Mouse (Mus musculus): ENCODE data around the gene Trim45.
A peak's percentile ranks its signal among the peaks of the same experiment; 100 is the strongest.

The Trim45 gene

DNA sequence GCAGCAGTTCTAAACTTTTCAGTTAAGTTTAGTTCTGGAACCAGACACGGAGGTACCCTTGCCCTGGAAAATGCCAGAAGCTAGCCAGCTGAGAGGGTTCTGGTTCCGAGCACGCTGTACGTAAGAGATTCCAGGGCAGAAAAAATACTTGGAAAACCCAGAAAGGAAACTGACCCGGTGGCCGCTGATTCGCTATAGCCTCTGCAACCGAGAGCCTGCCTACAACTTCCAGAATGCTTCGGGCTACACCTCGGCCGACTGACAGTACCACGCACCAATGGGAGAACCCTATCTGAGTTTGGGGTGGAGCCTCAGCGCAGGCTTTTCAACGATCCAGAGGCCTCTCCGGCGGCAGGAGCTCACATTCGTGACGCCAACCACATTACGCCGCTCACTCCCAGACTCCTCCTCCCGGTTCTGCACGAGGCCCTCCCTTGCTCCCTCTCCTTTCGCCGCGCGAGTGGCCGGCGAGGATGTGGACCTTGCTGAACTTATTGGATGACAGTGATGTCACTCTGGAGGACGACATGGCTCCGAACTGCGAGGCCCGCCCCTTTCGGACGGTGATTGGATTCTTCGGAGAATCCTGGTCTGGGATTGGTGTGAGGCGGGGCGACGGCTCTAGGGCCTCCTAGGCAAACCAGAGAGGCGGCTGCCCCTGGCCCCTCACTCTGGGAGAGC, at the start of gene Trim45:
Trim45 (plus strand) TSS at position 378 of the 681 bp plus-strand sequence.
- peak; percentile 99 to 100 for DNase-seq (ENCODE audit: low spot score in 2 of 2)

DNA sequence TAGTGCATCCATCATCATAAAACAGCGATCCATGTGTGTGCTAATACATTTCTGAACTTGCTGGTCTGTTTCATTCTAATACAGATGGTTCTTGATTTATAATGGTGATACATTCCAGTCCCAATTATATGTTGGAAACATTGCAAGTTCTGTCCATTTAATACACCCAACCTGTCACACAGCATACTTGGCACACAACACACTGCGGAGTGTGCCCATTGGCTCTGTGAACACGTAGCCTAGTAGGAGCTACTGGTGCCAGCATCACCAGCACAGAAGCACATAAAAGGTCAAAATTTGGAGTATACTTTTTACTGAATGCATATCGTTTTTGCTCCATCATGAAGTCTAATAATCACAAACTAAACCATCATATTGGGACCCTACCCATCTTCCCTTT, 44.9 kb upstream of the Trim45 start:
- DNase-seq (ENCODE audit: low spot score in 2 of 2), result no peak

- no peak for DNase-seq (ENCODE audit: low spot score in 2 of 2)
Measured at GRCm38 (mm10) chr3:100881403-100881802, 40.6 kb upstream of the Trim45 start.

DNA sequence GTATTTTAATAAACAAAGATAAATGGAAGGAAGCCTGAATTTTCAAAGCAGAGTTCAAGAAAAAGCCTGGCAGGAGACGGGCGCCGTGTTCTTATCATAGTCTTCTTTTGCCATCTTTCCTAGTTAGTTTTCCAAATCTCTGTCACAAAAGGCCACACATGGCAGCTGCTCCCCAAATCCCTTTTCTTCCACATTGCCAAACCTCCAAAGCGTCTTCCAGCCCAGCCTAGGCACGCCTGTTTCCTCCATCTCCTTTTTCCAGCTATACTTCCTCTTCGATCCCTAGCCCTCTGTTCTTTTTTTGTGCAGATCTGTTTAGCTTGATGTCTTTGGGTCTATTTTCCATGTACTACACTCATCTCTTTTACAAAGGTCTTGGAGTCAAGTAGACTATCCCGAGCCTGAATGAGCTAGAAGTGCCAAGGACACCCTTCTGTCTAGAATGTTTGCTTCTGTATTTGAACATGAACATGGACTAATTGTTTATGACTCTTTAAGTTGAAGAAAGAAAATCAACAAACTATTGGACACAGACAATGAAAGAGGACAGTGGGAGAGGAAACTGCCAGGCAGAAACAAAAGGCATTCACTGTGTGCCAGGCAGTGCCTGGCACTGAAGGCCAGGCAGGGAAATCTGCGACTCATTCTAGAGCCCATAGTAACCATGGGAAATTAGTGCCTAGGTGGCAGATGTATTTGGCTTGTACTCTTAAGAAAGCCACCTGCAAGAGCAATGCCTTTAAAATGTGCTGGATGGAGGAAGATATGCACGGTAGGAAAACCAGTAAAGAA, 40.0 kb upstream of the Trim45 start:
- no peak for DNase-seq (ENCODE audit: low spot score in 2 of 2)

GRCm38 (mm10) chr3:100889234-100889633, 32.8 kb upstream of the Trim45 start:
- DNase-seq (ENCODE audit: low spot score in 2 of 2), result no peak

DNA sequence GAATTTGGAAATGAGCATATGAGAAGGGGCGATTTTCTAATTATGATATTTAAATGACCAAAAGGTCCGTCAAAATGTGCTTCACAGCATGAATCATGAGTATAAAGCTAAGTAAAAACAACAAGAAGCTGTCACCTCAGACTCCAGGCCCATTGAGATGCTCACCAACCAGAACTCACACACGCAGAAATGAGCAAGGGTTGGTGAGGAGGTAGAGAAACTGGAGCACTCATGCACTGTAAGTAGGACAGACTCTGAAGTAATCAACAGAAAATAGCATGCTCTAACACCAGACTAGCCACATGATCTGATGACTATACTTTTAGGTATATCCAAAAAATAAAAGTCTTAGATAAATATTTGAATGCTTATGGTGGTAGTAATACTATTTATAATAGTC, 31.6 kb upstream of the Trim45 start:
- DNase-seq (ENCODE audit: low spot score in 2 of 2), result no peak

DNA sequence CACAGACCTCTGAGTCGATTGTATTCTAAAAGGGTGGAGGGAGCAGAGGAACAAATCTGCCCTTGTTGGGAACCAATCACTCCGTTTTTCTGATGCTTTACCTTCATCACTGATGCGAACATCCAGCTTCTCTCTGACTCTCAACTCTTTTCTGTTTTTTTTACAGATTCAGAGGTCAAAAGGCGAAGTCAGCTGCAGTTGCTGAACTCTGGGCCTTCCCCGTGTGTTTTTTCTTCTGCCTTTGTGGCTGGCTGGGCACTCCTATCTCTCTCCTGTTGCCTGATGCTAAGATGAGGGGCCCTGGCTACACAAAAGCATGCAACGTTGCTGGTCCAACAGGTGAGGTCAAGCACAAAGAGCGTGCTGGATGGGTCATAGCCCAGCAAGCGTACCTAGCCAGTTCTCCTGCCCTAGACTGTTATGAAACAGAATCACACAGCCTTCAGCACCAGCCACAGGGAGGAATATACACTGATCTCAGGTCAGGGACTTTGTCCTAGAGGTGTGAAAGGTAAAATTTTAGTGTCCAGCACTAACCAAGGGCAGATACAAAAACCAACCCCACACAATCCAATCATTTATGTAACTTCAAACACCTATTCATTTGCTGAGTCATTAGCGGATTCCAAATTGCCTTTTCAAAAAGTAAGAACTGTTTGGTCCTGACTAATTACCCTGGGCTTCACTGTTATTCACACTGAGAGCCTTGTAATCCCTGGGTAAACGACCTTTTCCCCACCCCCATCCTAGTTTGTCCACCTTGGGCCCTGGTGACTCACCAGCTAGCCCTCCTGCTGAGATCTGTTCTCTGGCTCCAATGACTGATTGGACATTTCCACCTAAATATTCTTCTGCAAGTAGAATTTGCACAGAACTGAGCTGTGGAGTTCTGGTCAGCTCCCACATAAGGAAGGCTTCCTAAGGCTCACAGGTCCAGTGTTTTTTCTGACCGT, 29.3 kb upstream of the Trim45 start:
- no peak for DNase-seq (ENCODE audit: low spot score in 2 of 2)

GRCm38 (mm10) chr3:100895500-100895899, 26.5 kb upstream of the Trim45 start:
- no peak for DNase-seq (ENCODE audit: low spot score in 2 of 2)

DNA sequence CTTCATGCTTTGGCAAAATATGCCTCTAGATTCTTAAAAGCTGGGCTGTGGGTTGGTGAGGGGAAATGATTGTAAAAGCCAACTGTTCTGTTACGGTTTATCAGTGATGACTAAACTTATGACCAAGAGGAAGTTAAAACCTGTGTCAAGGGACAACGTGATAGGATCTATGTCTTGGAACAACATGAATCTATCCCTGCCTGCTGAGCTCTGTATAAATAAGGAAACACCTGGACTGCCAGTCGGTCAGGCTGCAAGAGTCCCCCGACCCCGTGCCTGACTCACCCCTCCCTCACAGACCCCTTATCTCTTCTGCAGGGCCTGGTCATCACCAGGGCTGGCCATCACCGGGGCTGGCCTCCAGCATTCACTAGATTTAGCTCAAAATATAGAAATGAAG, 15.9 kb upstream of the Trim45 start:
- DNase-seq (ENCODE audit: low spot score in 2 of 2), result no peak

- no peak for DNase-seq (ENCODE audit: low spot score in 2 of 2)
Measured at GRCm38 (mm10) chr3:100906916-100907315, 15.1 kb upstream of the Trim45 start.

- no peak for DNase-seq (ENCODE audit: low spot score in 2 of 2)
Measured at GRCm38 (mm10) chr3:100908594-100908993, 13.4 kb upstream of the Trim45 start.

GRCm38 (mm10) chr3:100910621-100911020, 11.4 kb upstream of the Trim45 start:
- no peak for DNase-seq (ENCODE audit: low spot score in 2 of 2)

- no peak for DNase-seq (ENCODE audit: low spot score in 2 of 2)
Measured at GRCm38 (mm10) chr3:100911026-100911425, 11.0 kb upstream of the Trim45 start.

DNA sequence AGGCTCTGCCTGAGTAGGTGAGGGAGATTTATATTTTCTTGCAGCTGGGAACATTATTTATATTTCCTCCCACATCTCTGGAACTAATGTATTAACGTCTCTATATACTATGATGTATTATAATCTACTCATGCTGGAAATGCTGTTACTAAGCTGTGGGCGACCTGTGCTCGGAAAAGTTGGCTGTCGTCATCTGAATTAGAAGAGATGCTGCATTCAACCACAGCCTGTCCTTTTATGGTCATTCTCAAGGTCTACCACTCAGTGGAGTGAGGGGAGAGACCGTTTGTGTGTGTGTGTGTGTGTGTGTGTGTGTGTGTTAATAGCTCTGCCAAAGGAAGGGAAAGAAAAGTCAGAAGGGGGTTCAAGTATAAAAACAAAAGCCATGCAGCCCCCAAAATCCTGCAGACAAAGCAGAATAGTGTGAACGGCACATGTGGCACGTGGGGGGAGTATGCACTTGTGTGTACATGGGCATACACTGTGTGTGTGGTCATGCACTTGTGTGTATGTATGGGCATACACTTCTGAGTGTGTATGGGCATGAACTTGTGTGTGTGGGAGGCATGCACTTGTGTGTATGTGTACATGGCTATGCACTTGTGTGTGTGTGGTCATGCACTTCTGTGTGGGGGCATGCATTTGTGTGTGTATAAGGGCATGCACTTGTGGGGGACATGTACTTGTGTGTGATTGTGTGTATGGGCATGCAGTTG, 10.3 kb upstream of the Trim45 start:
- no peak for DNase-seq (ENCODE audit: low spot score in 2 of 2)

DNA sequence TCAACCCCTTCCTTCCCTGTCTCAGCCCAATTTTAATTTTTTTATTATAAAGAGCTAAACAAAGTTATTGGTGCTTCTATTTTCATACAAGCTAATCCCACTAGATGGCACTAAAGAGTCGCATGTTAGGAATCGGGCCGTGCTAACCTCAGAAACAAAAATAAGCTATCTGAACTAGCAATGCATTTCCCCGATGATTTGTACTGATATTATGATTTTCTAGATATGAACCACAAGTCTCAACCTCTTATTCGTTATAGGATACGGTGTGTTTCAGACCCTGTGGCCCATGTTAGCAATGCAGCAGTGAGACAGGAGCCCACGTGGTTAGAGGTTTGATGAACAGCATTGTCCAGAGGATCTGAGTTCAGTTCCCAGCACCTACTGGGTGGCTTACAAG, 5.2 kb upstream of the Trim45 start:
- no peak for DNase-seq (ENCODE audit: low spot score in 2 of 2)

- no peak for DNase-seq (ENCODE audit: low spot score in 2 of 2)
Measured at GRCm38 (mm10) chr3:100920611-100921140, 1.3 kb upstream of the Trim45 start.

DNA sequence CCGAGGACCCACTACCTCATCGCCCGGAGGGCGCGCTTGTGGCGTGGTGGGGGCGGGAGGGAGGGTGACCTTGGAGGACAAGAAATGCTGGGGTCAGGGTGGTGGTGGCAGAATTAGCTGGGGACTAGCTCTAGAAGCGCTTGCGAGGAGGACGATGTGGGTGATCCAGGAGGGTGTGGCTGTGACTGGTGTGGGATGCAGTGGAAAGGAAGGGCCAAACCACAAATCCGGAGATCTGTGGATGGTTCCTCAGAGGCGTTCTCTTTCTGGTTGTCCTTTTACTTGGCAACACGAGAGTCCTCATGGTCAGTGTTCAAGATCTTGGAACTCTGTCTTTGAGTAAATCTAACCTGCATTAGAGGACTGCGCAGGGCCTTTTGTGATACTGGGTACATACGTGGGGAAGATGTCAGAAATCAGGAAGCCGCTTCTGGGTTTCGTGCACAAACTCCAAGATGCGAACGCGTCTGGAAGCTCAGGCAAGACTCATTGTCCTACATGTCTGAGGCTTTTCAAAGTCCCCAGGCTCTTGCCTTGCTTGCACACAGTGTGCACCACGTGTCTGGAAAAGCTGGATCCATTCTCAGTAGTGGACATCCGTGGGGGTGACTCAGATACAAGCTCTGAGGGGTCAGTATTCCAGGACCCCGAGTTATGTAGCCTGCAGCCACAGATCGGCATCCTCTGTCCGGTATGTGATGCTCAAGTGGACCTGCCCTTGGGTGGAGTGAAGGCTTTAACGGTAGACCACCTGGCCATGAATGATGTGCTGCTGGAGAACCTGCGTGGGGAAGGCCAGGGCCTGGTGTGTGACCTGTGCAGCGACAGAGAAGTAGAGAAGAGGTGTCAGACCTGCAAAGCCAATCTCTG, 739 bp downstream of the Trim45 start:
- peak in 1 of 2 experiments; percentile 47 for DNase-seq (ENCODE audit: low spot score in 2 of 2)

DNA sequence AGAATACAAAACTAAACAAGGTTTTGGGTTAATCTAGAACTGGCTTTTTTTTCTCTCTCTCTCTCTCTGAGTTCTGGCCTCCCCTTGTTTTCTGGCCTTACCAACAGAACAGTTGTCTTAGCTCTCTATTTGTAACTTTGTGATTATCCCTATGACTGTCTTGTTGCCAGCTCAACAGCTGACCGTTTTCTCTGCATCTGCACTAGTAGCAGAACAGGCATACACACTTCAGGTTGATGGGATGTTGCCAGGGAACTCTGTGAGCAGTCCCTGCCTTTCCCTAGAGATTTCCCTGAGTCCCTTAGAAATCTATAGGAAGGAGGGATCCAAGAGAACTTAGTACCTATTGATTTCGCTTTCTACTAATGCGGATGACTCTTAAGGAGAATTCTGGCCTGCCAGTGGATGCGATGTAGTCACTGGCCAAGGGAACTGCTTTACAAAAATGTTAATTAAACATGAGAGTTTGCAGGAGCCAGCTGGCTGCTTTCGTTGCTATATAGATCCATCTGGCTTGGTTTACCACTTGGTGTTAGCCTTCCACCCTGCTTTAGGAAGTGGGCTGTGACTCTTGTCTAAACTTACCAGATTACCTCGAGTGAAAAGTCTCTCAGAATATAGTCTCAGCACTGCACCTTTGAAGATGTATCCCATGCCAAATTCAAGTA, 2.2 kb downstream of the Trim45 start:
- peak in 1 of 2 experiments; percentile 56 for DNase-seq (ENCODE audit: low spot score in 2 of 2)

- no peak for DNase-seq (ENCODE audit: low spot score in 2 of 2)
Measured at GRCm38 (mm10) chr3:100925176-100925575, 3.2 kb downstream of the Trim45 start.

All from right cerebral cortex, postnatal 10 days (tissue).